Mouse (Mus musculus) embryonic facial prominence, embryonic 14.5 days (tissue): Measurements from ENCODE around the gene Gm17019. TPM values are rescaled to one million over a fixed set of nuclear protein-coding genes. Genes with fewer than 3 reads are reported as not detected.
A peak's percentile ranks its signal among the peaks of the same experiment; 100 is the strongest.
"Not testable (repeated sequence)": the region's sequence is repeated elsewhere in the genome, so short reads cannot be mapped to it uniquely, and the experiment has no call there.

Experiments used
- ATAC-seq: fragments of 200-750 bp; cut with Nextera tagmentation; 2 replicates; pipeline ENCODE4 v1.8.0; 2017; ENCODE audit warnings: low read depth, moderate number of reproducible peaks, moderate TSS enrichment
- DNase-seq: peaks from one replicate; pipeline ENCODE4 v3.0.0-alpha.2; 2015; ENCODE audit warnings: low spot score
- H3K27ac ChIP-seq: fragments of 300-500 bp; sonication (generic); replicated peaks from 2 replicates; pipeline ENCODE4 v1.5.1; 2014; ENCODE audit warnings: low read depth, mild to moderate bottlenecking, low read length, moderate library complexity
- H3K27me3 ChIP-seq: fragments of 300-500 bp; sonication (generic); replicated peaks from 2 replicates; pipeline ENCODE4 v1.6.1; 2014; ENCODE audit warnings: low read length; ENCODE audit not compliant: control insufficient read depth, insufficient read depth
- H3K36me3 ChIP-seq: fragments of 300-500 bp; sonication (generic); 2 replicates; pipeline ENCODE4 v1.6.1; 2014; ENCODE audit warnings: low read length, mixed read lengths; ENCODE audit not compliant: control insufficient read depth, insufficient read depth
- H3K4me1 ChIP-seq: fragments of 300-500 bp; sonication (generic); 2 replicates; pipeline ENCODE4 v1.6.1; 2014; ENCODE audit warnings: antibody characterized with exemption, low read length; ENCODE audit not compliant: control insufficient read depth, insufficient read depth
- H3K4me2 ChIP-seq: fragments of 300-500 bp; sonication (generic); 2 replicates; pipeline ENCODE4 v1.6.1; 2014; ENCODE audit warnings: low read depth, mild to moderate bottlenecking, low read length, moderate library complexity, mixed read lengths
- H3K4me3 ChIP-seq: fragments of 300-500 bp; sonication (generic); 2 replicates; pipeline ENCODE4 v1.5.1; 2014; ENCODE audit warnings: low read depth, mild to moderate bottlenecking, low read length
- H3K9ac ChIP-seq: fragments of 300-500 bp; sonication (generic); 2 replicates; pipeline ENCODE4 v1.6.1; 2014; ENCODE audit warnings: low read depth, mild to moderate bottlenecking, low read length, moderate library complexity, mixed read lengths
- H3K9me3 ChIP-seq: fragments of 300-500 bp; sonication (generic); 2 replicates; pipeline ENCODE4 v1.6.1; 2016; ENCODE audit warnings: low read length; ENCODE audit not compliant: control insufficient read depth
- WGBS: fragments of 180-500 bp; shearing (Covaris S2); extraction: QIAGEN DNeasy Blood & Tissue Kit; methylation state at CpG from one replicate; pipeline ENCODE4 v1.1.7; 2014; 5-methylcytosine and 5-hydroxymethylcytosine counted together
- polyA plus RNA-seq: library from polyadenylated mRNA; unstranded; fragments of >200 nt; fragmentation: Nextera tagmentation; extraction: Ambion mirVana; gene quantifications from 2 replicates; pipeline ENCODE4 v1.2.1, GENCODE M21; 2014

The Gm17019 gene
- polyA plus RNA-seq, 1 experiment from 2014 or later, result not detected

GRCm38 (mm10) chr5:15040784-15041183 lies 8.0 kb upstream of the Gm17019 start:
- WGBS, result 67% methylated on average over 3 of the region's 4 CpGs
- not testable (repeated sequence) for H3K9me3 ChIP-seq, H3K9ac ChIP-seq, H3K4me1 ChIP-seq, H3K27ac ChIP-seq, DNase-seq, ATAC-seq, H3K4me2 ChIP-seq, H3K4me3 ChIP-seq, H3K36me3 ChIP-seq, H3K27me3 ChIP-seq

- WGBS, result 72% methylated on average over 4 of the region's 4 CpGs
- peak; percentile 81 for ATAC-seq
- H3K4me1 ChIP-seq, H3K27ac ChIP-seq, H3K9me3 ChIP-seq, H3K9ac ChIP-seq, H3K27me3 ChIP-seq, DNase-seq, H3K36me3 ChIP-seq, H3K4me2 ChIP-seq, H3K4me3 ChIP-seq: not testable (repeated sequence)
Measured at GRCm38 (mm10) chr5:15039984-15040383, 7.2 kb upstream of the Gm17019 start.

GRCm38 (mm10) chr5:15024316-15024715 lies 8.5 kb downstream of the Gm17019 start:
- DNase-seq, H3K36me3 ChIP-seq, ATAC-seq, H3K27me3 ChIP-seq, H3K4me3 ChIP-seq, H3K27ac ChIP-seq, H3K4me1 ChIP-seq, H3K4me2 ChIP-seq, H3K9ac ChIP-seq: not testable (repeated sequence)
- 88% methylated on average over 1 of the region's 1 CpGs for WGBS
- H3K9me3 ChIP-seq, result peaks cover 32% of the 10 kb centered on the region

GRCm38 (mm10) chr5:15020067-15020466 lies 12.7 kb downstream of the Gm17019 start:
- not testable (repeated sequence) for H3K36me3 ChIP-seq, H3K9ac ChIP-seq, DNase-seq, H3K4me2 ChIP-seq, ATAC-seq, H3K4me1 ChIP-seq, H3K4me3 ChIP-seq, H3K27ac ChIP-seq, H3K27me3 ChIP-seq
- peaks cover 25% of the 10 kb centered on the region for H3K9me3 ChIP-seq
- WGBS, result 62% methylated on average over 2 of the region's 2 CpGs

- WGBS, result 83% methylated on average over 11 of the region's 11 CpGs
Measured at GRCm38 (mm10) chr5:15010639-15011582, 21.9 kb downstream of the Gm17019 start.

GRCm38 (mm10) chr5:15006907-15007306 lies 25.9 kb downstream of the Gm17019 start:
- not testable (repeated sequence) for H3K4me3 ChIP-seq, DNase-seq, H3K4me1 ChIP-seq, H3K9ac ChIP-seq, H3K4me2 ChIP-seq, H3K27ac ChIP-seq, H3K36me3 ChIP-seq, H3K27me3 ChIP-seq, ATAC-seq
- WGBS, result 49% methylated on average over 3 of the region's 3 CpGs
- H3K9me3 ChIP-seq, result peaks cover 17% of the 10 kb centered on the region; the same call in 1 of the 2 replicates

More at GRCm38 (mm10) chr5:15010639-15011582, 21.9 kb downstream of the Gm17019 start:
- H3K9ac ChIP-seq, H3K9me3 ChIP-seq, H3K27ac ChIP-seq, H3K4me2 ChIP-seq, H3K4me1 ChIP-seq, H3K27me3 ChIP-seq, H3K4me3 ChIP-seq, DNase-seq, H3K36me3 ChIP-seq, ATAC-seq: not testable (repeated sequence)

GRCm38 (mm10) chr5:15006288-15006687 lies 26.5 kb downstream of the Gm17019 start:
- H3K4me2 ChIP-seq, H3K27ac ChIP-seq, H3K4me3 ChIP-seq, H3K4me1 ChIP-seq, ATAC-seq, H3K9ac ChIP-seq, H3K36me3 ChIP-seq, H3K27me3 ChIP-seq, DNase-seq: not testable (repeated sequence)
- WGBS, result 63% methylated on average over 3 of the region's 3 CpGs
- peaks cover 17% of the 10 kb centered on the region; the same call in 1 of the 2 replicates for H3K9me3 ChIP-seq

GRCm38 (mm10) chr5:15005584-15005983 lies 27.2 kb downstream of the Gm17019 start:
- not testable (repeated sequence) for H3K27me3 ChIP-seq, H3K4me3 ChIP-seq, H3K27ac ChIP-seq, H3K4me2 ChIP-seq, DNase-seq, H3K4me1 ChIP-seq, H3K9ac ChIP-seq, H3K36me3 ChIP-seq
- ATAC-seq, result peak; percentile 27; the same call in 1 of the 2 replicates
- 76% methylated on average over 2 of the region's 4 CpGs for WGBS
- H3K9me3 ChIP-seq, result peaks cover 14% of the 10 kb centered on the region; the same call in 1 of the 2 replicates
